Mouse (Mus musculus) heart, embryonic 15.5 days (tissue): Measurements from ENCODE around the gene Ada. TPM values are rescaled to one million over a fixed set of nuclear protein-coding genes. Genes with fewer than 3 reads are reported as not detected.

ENCODE experiments used
- ATAC-seq: fragments of 200-750 bp; cut with Nextera tagmentation; replicated peaks from 2 replicates; pipeline ENCODE4 v1.8.0; 2017; ENCODE audit warnings: low read depth, moderate TSS enrichment; ENCODE audit not compliant: insufficient number of reproducible peaks, insufficient read depth, low FRiP score
- H3K27ac ChIP-seq: fragments of 300-500 bp; sonication (generic); 2 replicates; pipeline ENCODE4 v1.5.1; 2015; ENCODE audit warnings: mild to moderate bottlenecking, inconsistent platforms
- H3K27me3 ChIP-seq: fragments of 300-500 bp; sonication (generic); 2 replicates; pipeline ENCODE4 v1.6.1; 2015; ENCODE audit warnings: inconsistent platforms
- H3K36me3 ChIP-seq: fragments of 300-500 bp; sonication (generic); 2 replicates; pipeline ENCODE4 v1.6.1; 2015; ENCODE audit warnings: mild to moderate bottlenecking, inconsistent platforms
- H3K4me1 ChIP-seq: fragments of 300-500 bp; sonication (generic); replicated peaks from 2 replicates; pipeline ENCODE4 v1.6.1; 2015; ENCODE audit warnings: inconsistent platforms
- H3K4me2 ChIP-seq: fragments of 300-500 bp; sonication (generic); 2 replicates; pipeline ENCODE4 v1.6.1; 2015; ENCODE audit warnings: inconsistent platforms, mild to moderate bottlenecking, moderate library complexity
- H3K4me3 ChIP-seq: fragments of 300-500 bp; sonication (generic); 2 replicates; pipeline ENCODE4 v1.5.1; 2015; ENCODE audit warnings: mild to moderate bottlenecking, inconsistent platforms
- H3K9ac ChIP-seq: fragments of 300-500 bp; sonication (generic); 2 replicates; pipeline ENCODE4 v1.6.1; 2015; ENCODE audit warnings: mild to moderate bottlenecking, inconsistent platforms
- H3K9me3 ChIP-seq: fragments of 300-500 bp; sonication (generic); replicated peaks from 2 replicates; pipeline ENCODE4 v1.6.1; 2016; ENCODE audit warnings: inconsistent platforms
- whole genome bisulfite sequencing: fragments of 180-500 bp; shearing (Covaris S2); methylation state at CpG from one replicate; pipeline ENCODE4 v1.1.7; 2015; ENCODE audit warnings: mixed read lengths; 5-methylcytosine and 5-hydroxymethylcytosine counted together
- polyA plus RNA-seq: library from polyadenylated mRNA; unstranded; fragments of >200 nt; fragmentation: Nextera tagmentation; extraction: Ambion mirVana; gene quantifications from 2 replicates; pipeline ENCODE4 v1.2.1, GENCODE M21; 2015

Gene Ada
- 3.0 and 8.4 TPM in 2 replicates for polyA plus RNA-seq

GRCm38 (mm10) chr2:163749647-163750611, at the start of gene Ada:
Gene Ada, minus strand, starts transcription at chr2:163750239.
- peak within 1 kb of the TSS; percentile 58 for H3K9ac ChIP-seq
- WGBS: 1% methylated on average over 56 of the region's 57 CpGs
- peak within 1 kb of the TSS; percentile 57 for H3K4me3 ChIP-seq
- H3K36me3 ChIP-seq: no peaks in the 10 kb centered on the region
- H3K4me1 ChIP-seq: peaks cover 17% of the 10 kb centered on the region
- H3K4me2 ChIP-seq: peak within 1 kb of the TSS; percentile 97
- H3K9me3 ChIP-seq: no peaks in the 10 kb centered on the region
- no peak within 1 kb of the TSS for H3K27ac ChIP-seq
- ATAC-seq: peak; percentile 73
- H3K27me3 ChIP-seq: peaks cover 23% of the 10 kb centered on the region

DNA sequence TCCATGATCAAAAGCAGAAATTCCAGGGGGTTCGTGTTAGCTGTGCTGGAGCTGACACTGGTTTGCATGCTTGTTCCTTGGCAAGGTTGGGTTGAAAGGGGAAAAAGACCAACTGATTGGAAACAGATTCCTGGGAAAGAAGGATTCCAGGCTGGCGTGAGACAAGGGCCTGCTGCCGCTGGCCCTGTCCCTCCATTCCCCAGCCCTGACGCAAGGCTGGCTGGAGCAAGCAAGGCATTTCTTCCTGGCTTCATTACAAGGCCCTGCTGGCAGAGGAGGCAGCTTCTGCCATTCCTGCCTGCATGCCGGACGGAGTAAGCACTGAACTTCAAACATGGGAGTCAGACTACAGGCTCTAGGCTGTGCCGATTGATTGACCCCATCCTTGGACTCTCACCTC, 48.4 kb upstream of the Ada start:
- Histone ChIP-seq H3K4me2 (no peak overlapping the region), H3K4me3 (no peak overlapping the region), H3K27ac (no peak overlapping the region), H3K27me3 (peaks cover 5% of the 10 kb centered on the region; the same call in 1 of the 2 replicates), H3K9ac (no peak overlapping the region), H3K4me1 (peaks cover 3% of the 10 kb centered on the region), H3K36me3 (no peaks in the 10 kb centered on the region), H3K9me3 (no peaks in the 10 kb centered on the region)
- WGBS: 47% methylated on average over 7 of the region's 7 CpGs
- ATAC-seq: 0 out of 2 replicates have a peak, but pooled peaks have one; percentile 14

DNA sequence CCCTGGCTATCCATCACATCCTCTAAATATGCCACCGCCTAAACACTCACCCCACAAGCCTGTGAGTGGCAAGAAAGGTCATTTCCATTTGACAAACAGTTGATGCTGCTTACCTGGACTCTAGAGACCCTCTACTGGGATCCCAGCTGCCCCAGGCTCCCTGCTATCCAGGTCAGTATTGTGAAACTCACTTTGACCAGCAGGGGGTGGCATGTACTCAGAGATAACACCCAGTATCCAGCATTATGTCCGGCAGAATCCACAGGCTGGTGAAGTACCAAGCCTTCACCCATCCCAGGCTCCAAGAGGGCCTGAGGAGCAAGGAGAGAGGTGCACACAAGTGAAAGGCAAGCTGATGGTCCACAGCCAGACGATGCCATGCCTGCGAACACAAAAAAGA, 38.4 kb upstream of the Ada start:
- Histone ChIP-seq H3K36me3 (no peaks in the 10 kb centered on the region), H3K4me2 (no peak overlapping the region), H3K9me3 (no peaks in the 10 kb centered on the region), H3K4me3 (no peak overlapping the region), H3K9ac (no peak overlapping the region), H3K4me1 (peaks cover 6% of the 10 kb centered on the region; the same call in 1 of the 2 replicates), H3K27ac (no peak overlapping the region), H3K27me3 (0 out of 2 replicates have a peak, but pooled peaks cover 5% of the 10 kb centered on the region)
- WGBS: 74% methylated on average over 4 of the region's 4 CpGs
- no peak for ATAC-seq

DNA sequence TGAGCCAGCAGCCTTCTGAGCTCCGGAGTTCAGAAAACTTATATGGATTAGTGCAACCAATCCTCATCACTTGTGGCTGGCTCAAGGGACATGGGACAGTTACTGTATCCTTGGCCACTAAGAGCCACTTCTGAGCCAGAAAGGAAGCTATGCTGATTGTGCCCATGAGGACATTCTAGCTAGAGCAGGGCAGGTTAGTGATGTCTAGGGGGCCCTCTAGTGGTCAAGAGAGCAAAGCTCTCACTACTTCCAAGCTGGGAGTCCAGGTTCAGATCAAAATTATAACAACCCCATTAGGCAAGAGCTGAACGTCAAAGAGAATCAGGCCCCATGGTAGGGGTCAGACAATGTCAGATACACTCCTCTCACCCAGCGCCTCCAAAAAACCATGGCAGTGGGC, 37.7 kb upstream of the Ada start:
- H3K4me3 ChIP-seq: no peak overlapping the region
- ATAC-seq: peak; percentile 55; the same call in 1 of the 2 replicates
- H3K36me3 ChIP-seq: no peaks in the 10 kb centered on the region
- H3K27ac ChIP-seq: no peak overlapping the region
- no peak overlapping the region for H3K4me2 ChIP-seq
- H3K27me3 ChIP-seq: 0 out of 2 replicates have a peak, but pooled peaks cover 5% of the 10 kb centered on the region
- peaks cover 10% of the 10 kb centered on the region for H3K4me1 ChIP-seq
- H3K9me3 ChIP-seq: no peaks in the 10 kb centered on the region
- 46% methylated on average over 3 of the region's 3 CpGs for WGBS
- H3K9ac ChIP-seq: no peak overlapping the region

DNA sequence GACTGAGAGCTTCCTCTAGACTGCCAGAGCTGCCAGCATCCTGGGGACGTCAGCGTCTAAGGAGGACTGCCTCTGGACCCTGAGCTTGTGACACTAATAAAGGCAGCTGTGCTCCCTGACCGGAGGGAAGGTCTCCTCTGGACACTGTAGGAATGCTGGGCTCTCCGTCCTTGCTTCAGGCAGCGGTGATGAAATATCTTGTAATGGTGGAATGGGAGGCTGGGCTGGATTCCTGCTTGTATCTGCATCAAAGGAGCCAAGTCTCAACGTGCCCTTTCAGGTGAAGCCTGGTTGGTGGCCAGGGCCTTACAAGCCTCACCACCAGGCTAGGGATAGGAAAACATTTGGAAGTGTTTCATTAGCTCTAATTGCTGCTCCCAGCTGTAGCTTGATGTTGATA, 37.0 kb upstream of the Ada start:
- Histone ChIP-seq H3K4me2 (no peak overlapping the region), H3K4me1 (peaks cover 10% of the 10 kb centered on the region), H3K9me3 (no peaks in the 10 kb centered on the region), H3K27me3 (0 out of 2 replicates have a peak, but pooled peaks cover 5% of the 10 kb centered on the region), H3K9ac (no peak overlapping the region), H3K36me3 (no peaks in the 10 kb centered on the region), H3K4me3 (no peak overlapping the region), H3K27ac (no peak overlapping the region)
- WGBS: 79% methylated on average over 6 of the region's 6 CpGs
- ATAC-seq: no peak

- no peak for ATAC-seq
- Histone ChIP-seq H3K36me3 (no peaks in the 10 kb centered on the region), H3K4me2 (no peak overlapping the region), H3K4me1 (peaks cover 10% of the 10 kb centered on the region), H3K9me3 (no peaks in the 10 kb centered on the region), H3K27ac (no peak overlapping the region), H3K4me3 (no peak overlapping the region), H3K9ac (no peak overlapping the region), H3K27me3 (peaks cover 12% of the 10 kb centered on the region; the same call in 1 of the 2 replicates)
- WGBS: 30% methylated on average over 4 of the region's 4 CpGs
These were observed 33.9 kb upstream of the Ada start for GRCm38 (mm10) chr2:163783901-163784300.

DNA sequence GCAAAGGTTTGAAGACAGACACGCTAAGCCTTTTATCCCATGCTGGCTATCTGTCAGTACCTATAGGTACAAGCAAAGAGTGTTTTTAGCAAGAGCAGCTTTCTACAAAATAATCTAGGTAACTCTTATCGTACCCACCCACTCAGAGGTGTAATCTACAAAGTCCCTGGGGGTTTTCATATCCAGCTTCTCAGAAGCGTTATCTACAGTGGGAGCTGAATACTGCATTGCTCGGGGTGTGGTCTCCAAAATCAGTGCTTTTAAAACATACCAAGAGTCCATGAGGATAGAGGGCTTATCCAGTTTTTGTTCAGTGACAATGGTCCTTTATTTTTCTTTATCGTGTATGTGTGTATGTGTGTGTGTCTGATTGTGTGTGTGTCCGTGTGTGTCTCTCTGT, 33.3 kb upstream of the Ada start:
- no peak overlapping the region for H3K4me2 ChIP-seq
- H3K9me3 ChIP-seq: no peaks in the 10 kb centered on the region
- H3K27me3 ChIP-seq: peaks cover 12% of the 10 kb centered on the region; the same call in 1 of the 2 replicates
- peaks cover 10% of the 10 kb centered on the region for H3K4me1 ChIP-seq
- ATAC-seq: no peak
- no peak overlapping the region for H3K9ac ChIP-seq
- no peaks in the 10 kb centered on the region for H3K36me3 ChIP-seq
- WGBS: 65% methylated on average over 6 of the region's 6 CpGs
- no peak overlapping the region for H3K4me3 ChIP-seq
- no peak overlapping the region for H3K27ac ChIP-seq

- Histone ChIP-seq H3K27ac (no peak overlapping the region), H3K27me3 (peaks cover 21% of the 10 kb centered on the region), H3K4me2 (no peak overlapping the region), H3K9me3 (no peaks in the 10 kb centered on the region), H3K36me3 (no peaks in the 10 kb centered on the region), H3K4me3 (no peak overlapping the region), H3K9ac (no peak overlapping the region), H3K4me1 (peaks cover 6% of the 10 kb centered on the region)
- no peak for ATAC-seq
- WGBS: 74% methylated on average over 4 of the region's 4 CpGs
These were observed 28.9 kb upstream of the Ada start for GRCm38 (mm10) chr2:163778896-163779295.

DNA sequence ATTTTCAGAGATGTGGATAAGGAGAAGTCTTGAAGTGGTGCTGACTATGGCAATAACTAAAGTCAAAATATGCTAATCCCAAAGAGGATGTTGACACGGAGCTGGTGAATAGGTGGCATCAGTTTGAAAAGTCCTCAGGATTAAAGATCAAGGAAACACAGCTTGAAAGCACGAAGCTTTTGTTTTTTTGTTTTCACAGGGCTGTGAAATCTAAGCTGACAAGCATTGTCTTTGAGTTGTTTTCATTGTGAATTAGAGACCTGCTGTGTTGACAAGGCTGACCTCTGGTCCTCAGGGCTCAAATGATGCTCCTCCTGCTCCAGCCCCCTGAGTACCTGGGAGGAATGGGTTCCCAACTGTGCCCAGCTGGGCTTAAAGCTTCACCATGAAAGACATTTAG, 27.0 kb upstream of the Ada start:
- H3K4me1 ChIP-seq: no peaks in the 10 kb centered on the region
- no peaks in the 10 kb centered on the region for H3K36me3 ChIP-seq
- H3K9ac ChIP-seq: no peak overlapping the region
- ATAC-seq: no peak
- no peak overlapping the region for H3K27ac ChIP-seq
- no peaks in the 10 kb centered on the region for H3K9me3 ChIP-seq
- WGBS: 11% methylated on average over 2 of the region's 2 CpGs
- no peak overlapping the region for H3K4me3 ChIP-seq
- no peak overlapping the region for H3K4me2 ChIP-seq
- H3K27me3 ChIP-seq: peaks cover 25% of the 10 kb centered on the region

- no peak overlapping the region for H3K27ac ChIP-seq
- 22% methylated on average over 13 of the region's 13 CpGs for WGBS
- H3K27me3 ChIP-seq: peaks cover 25% of the 10 kb centered on the region
- ATAC-seq: no peak
- no peaks in the 10 kb centered on the region for H3K4me1 ChIP-seq
- H3K4me2 ChIP-seq: no peak overlapping the region
- no peak overlapping the region for H3K9ac ChIP-seq
- H3K36me3 ChIP-seq: no peaks in the 10 kb centered on the region
- H3K4me3 ChIP-seq: no peak overlapping the region
- H3K9me3 ChIP-seq: no peaks in the 10 kb centered on the region
These were observed 26.6 kb upstream of the Ada start for GRCm38 (mm10) chr2:163776661-163777060.

DNA sequence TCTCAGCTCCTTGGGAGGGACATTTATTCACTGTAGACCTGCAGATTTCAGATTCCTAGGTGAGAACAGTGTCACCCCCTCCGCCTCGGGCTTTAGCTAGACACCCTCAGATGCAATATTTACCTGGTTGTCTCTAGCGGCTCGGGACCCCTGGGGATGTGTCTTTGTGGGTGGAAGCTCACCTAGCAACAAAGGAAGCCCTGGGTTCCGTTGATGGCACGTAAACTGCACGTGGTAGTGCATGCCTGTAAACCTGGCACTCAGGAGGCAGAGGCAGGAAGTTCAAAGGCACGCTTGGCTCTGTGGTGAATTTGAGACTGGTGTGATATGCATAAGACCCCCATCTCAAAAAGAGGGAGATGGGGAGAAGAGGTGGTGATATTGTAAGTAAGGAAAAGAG, 20.7 kb upstream of the Ada start:
- no peaks in the 10 kb centered on the region for H3K36me3 ChIP-seq
- no peak overlapping the region for H3K9ac ChIP-seq
- no peak for ATAC-seq
- H3K4me3 ChIP-seq: no peak overlapping the region
- 79% methylated on average over 8 of the region's 8 CpGs for WGBS
- peaks cover 10% of the 10 kb centered on the region; the same call in 1 of the 2 replicates for H3K27me3 ChIP-seq
- no peak overlapping the region for H3K27ac ChIP-seq
- no peaks in the 10 kb centered on the region for H3K4me1 ChIP-seq
- H3K9me3 ChIP-seq: no peaks in the 10 kb centered on the region
- H3K4me2 ChIP-seq: no peak overlapping the region
